8 mouse cellular contexts compared by ENCODE assay signal in genomic region chr17:47610849-47611660, GRCm38 (mm10). TPM values are rescaled to one million over a fixed set of nuclear protein-coding genes. Genes with fewer than 3 reads are reported as not detected.
DNase-seq lines count a peak whose midpoint lies in the region; ATAC-seq lines count a peak whose summit lies in the region.

TSS of gene Bysl (minus strand) at chr17:47611492.
TSS of gene Med20 (plus strand) at chr17:47611582.
TSS of gene Gm20517 (plus strand) at chr17:47611589.

- no peaks in the 10 kb centered on the region for H3K27me3 ChIP-seq in hindbrain, embryonic 13.5 days

- peak within 1 kb of the TSS; percentile 96 for H3K4me2 ChIP-seq in hindbrain, embryonic 13.5 days

- peak within 1 kb of the TSS; percentile 77 for H3K27ac ChIP-seq in hindbrain, embryonic 13.5 days

- H3K9ac ChIP-seq in hindbrain, embryonic 13.5 days: peak within 1 kb of the TSS; percentile 85

- H3K4me1 ChIP-seq in hindbrain, embryonic 13.5 days (replicated peaks): peaks cover 39% of the 10 kb centered on the region

- H3K9me3 ChIP-seq in hindbrain, embryonic 13.5 days: no peaks in the 10 kb centered on the region

- H3K4me3 ChIP-seq in hindbrain, embryonic 13.5 days: peak within 1 kb of the TSS; percentile 85

- peak; percentile 99 for DNase-seq in NIH3T3 (ENCODE audit: low read depth)
- DNase-seq in cerebellum, postnatal 10 days: peak; percentile 99
- DNase-seq in frontal cortex, postnatal 14 days (ENCODE audit: low spot score in 2 of 2): peak; percentile 93 to 96
- peak; percentile 97 to 98 for DNase-seq in layer of hippocampus, postnatal 25 days (ENCODE audit: extremely low spot score in 1 of 2, low spot score in 1 of 2)
- DNase-seq in lung, postnatal 25 days (ENCODE audit: low spot score): peak; percentile 96
- peak; percentile 98 for DNase-seq in retina, embryonic 14.5 days (ENCODE audit: low spot score)
- peak; percentile 98 for DNase-seq in thymus, postnatal 4 days

- peak; percentile 95 for ATAC-seq in hindbrain, embryonic 13.5 days (ENCODE audit: low FRiP score)

- peaks cover 50% of the 10 kb centered on the region for H3K36me3 ChIP-seq in hindbrain, embryonic 13.5 days

- WGBS in hindbrain, embryonic 13.5 days: under 1% methylated on average over 59 of the region's 59 CpGs

RNA-seq across cellular contexts. Expression of gene Bysl, which starts in this region (rescaled TPM):
- 33.9 and 34.2 TPM in 2 replicates for polyA plus RNA-seq in hindbrain, embryonic 13.5 days (2015; fragmentation: Nextera tagmentation; extraction: Ambion mirVana)
- total RNA-seq in layer of hippocampus, postnatal 25 days (2021): 10 to 100 TPM; 18.4 to 19.1 TPM

RNA-seq across cellular contexts. Expression of gene Med20, which starts in this region (rescaled TPM):
- polyA plus RNA-seq in hindbrain, embryonic 13.5 days (2015; fragmentation: Nextera tagmentation; extraction: Ambion mirVana): 42.5 and 44.8 TPM in 2 replicates
- 10 to 100 TPM; 28.7 to 29.8 TPM for total RNA-seq in layer of hippocampus, postnatal 25 days (2021)

RNA-seq across cellular contexts. Expression of gene Gm20517, which starts in this region (rescaled TPM):
- polyA plus RNA-seq in hindbrain, embryonic 13.5 days (2015; fragmentation: Nextera tagmentation; extraction: Ambion mirVana): 2.1 and 2.7 TPM in 2 replicates
- 1 to 10 TPM; 5.2 to 5.5 TPM for total RNA-seq in layer of hippocampus, postnatal 25 days (2021)

Comparison
In these comparisons a context has a peak if more than half of its experiments do, and no peak if none do; other contexts are left out.
1. Peak in every context shown above with its lines: DNase-seq, ATAC-seq, H3K4me3 ChIP-seq and H3K27ac ChIP-seq.